Mouse (Mus musculus): ENCODE measurements around the gene Riiad1. TPM values are rescaled to one million over a fixed set of nuclear protein-coding genes. Genes with fewer than 3 reads are reported as not detected.

The Riiad1 gene
- total and polyA plus RNA-seq, 3 experiments: not detected

DNA sequence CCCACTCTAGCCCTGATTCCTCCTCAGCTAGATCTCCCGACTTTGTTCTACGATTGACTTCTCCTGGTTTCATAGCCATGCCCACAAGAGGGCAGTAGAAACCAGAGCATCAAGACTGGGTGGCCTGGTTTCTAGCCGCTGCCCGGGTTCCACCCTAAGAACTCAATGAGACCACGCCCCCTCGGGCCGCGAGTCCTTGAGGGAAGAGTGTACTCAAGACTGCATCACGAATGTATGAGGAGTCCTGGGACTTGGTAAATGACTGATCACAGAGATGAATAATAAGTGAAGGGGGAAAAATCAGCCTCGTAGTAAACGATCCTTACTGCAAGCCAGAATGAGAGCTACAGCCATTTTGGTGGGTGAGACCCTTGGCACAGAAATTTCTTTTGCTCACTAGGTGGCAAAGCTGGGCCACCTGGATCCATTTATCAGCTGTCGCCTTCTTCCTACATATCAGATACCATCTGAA lies 23.6 kb downstream of the Riiad1 start:
- H3K4me3 ChIP-seq (ENCODE audit: low read depth, low read length): peak overlapping the region; percentile 3; the same call in 1 of the 2 replicates
- peaks cover 25% of the 10 kb centered on the region for H3K36me3 ChIP-seq (replicated peaks)
- peaks cover 10% of the 10 kb centered on the region; the same call in 1 of the 2 replicates for H3K27me3 ChIP-seq (ENCODE audit: insufficient read depth, low read length)
- H3K9me3 ChIP-seq (replicated peaks): 0 out of 2 replicates have a peak, but pooled peaks cover 3% of the 10 kb centered on the region
- peak; percentile 79 for ATAC-seq (ENCODE audit: extremely low read depth, insufficient number of reproducible peaks, low FRiP score, poor library complexity, severe bottlenecking)
- TF ChIP-seq GATA2 (IDR thresholded peaks at IDR 0.05; ENCODE audit: borderline replicate concordance, low read depth, low read length): no peak
- TF ChIP-seq CTCF (IDR thresholded peaks at IDR 0.05; ENCODE audit: low read depth, low read length): peak; percentile 54
- peaks cover 4% of the 10 kb centered on the region for H3K4me1 ChIP-seq (ENCODE audit: insufficient read depth, low read depth, low read length)
- peak; percentile 83 for DNase-seq (ENCODE audit: low spot score)

GRCm38 (mm10) chr3:94449377-94449776 lies 30.8 kb downstream of the Riiad1 start:
- H3K9me3 ChIP-seq (replicated peaks): no peaks in the 10 kb centered on the region
- no peak overlapping the region for H3K4me3 ChIP-seq (ENCODE audit: low read depth, low read length)
- H3K36me3 ChIP-seq (replicated peaks): peaks cover 91% of the 10 kb centered on the region
- TF ChIP-seq CTCF (IDR thresholded peaks at IDR 0.05; ENCODE audit: low read depth, low read length) (no peak), TAL1 (conservative IDR thresholded peaks at IDR 0.05; ENCODE audit: low read depth, low read length) (no peak), GATA1 (IDR thresholded peaks at IDR 0.05; ENCODE audit: borderline replicate concordance, low read length) (no peak), POLR2AphosphoS5 (IDR thresholded peaks at IDR 0.05; ENCODE audit: insufficient replicate concordance, low read depth, low read length) (no peak), GATA2 (IDR thresholded peaks at IDR 0.05; ENCODE audit: borderline replicate concordance, low read depth, low read length) (no peak)
- no peak for DNase-seq (ENCODE audit: low spot score)
- H3K27me3 ChIP-seq (ENCODE audit: insufficient read depth, low read length): no peaks in the 10 kb centered on the region
- H3K4me1 ChIP-seq (ENCODE audit: insufficient read depth, low read depth, low read length): peaks cover 11% of the 10 kb centered on the region
- no peak for ATAC-seq (ENCODE audit: extremely low read depth, insufficient number of reproducible peaks, low FRiP score, poor library complexity, severe bottlenecking)

DNA sequence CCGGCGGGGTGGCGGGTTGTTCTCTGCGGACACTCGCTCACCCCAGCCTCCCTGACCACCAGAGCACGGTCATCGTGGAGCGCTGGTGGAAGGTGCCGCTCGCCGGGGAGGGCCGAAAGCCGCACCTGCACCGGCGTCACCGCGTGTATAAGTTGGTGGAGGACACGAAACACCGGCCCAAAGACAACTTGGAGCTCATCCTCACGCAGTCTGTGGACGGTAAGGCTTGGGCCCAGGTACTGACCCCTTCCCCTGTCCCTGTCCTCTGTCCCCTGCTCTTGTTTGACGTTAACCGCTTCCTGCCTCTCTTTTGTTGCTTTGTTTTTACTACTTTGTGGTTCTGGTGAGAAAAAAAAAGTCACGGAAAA lies 36.6 kb downstream of the Riiad1 start, which contains the start of gene Oaz3:
Oaz3 (minus strand) TSS at position 319 of the 368 bp plus-strand sequence.
- H3K9me3 ChIP-seq (replicated peaks): no peaks in the 10 kb centered on the region
- H3K36me3 ChIP-seq (replicated peaks): peaks cover 44% of the 10 kb centered on the region
- peak within 1 kb of the TSS; percentile 78 for H3K4me3 ChIP-seq (ENCODE audit: low read depth, low read length)
- TF ChIP-seq GATA1 (IDR thresholded peaks at IDR 0.05; ENCODE audit: borderline replicate concordance, low read length) (no peak), CTCF (IDR thresholded peaks at IDR 0.05; ENCODE audit: low read depth, low read length) (no peak)
- ATAC-seq (ENCODE audit: extremely low read depth, insufficient number of reproducible peaks, low FRiP score, poor library complexity, severe bottlenecking) (no peak), DNase-seq (ENCODE audit: low spot score) (no peak)
- peaks cover 26% of the 10 kb centered on the region for H3K4me1 ChIP-seq (ENCODE audit: insufficient read depth, low read depth, low read length)
- H3K27me3 ChIP-seq (ENCODE audit: insufficient read depth, low read length): peaks cover 19% of the 10 kb centered on the region

DNA sequence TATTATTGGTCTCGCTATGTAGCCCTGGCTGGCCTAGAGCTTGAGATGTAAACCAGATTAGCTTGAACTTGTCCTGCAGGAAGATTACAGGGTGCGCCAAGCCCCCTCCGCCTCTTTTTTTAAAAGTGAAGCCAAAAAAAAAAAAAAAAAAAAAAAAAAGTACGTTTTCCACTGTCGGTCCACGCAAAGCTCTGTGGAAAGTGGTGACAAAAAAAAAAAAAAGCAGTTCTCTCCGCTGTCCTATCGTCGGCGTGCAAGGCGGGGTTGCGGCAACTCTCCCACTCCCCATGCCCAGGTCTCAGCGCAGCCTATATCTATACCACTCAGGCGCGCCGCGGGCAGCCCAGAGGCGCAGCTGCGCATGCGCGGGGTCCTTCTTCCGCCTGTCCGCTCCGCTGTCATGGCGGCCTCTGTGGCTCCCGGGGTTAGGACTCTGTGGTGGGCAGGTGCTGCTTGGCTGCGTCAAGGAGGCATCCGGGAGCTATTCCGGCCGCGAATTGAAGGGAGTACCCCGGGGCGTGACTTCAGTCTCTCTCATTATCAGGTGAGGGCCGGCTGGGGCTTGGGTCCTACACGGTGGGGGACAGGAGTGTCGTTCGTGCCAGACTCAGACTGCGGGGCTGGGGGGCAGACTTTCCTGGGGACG lies 37.1 kb downstream of the Riiad1 start, which contains the start of gene Mrpl9:
Mrpl9 (plus strand) TSS at position 368 of the 646 bp plus-strand sequence.
- peak; percentile 93 for DNase-seq (ENCODE audit: low spot score)
- Histone ChIP-seq H3K27me3 (ENCODE audit: insufficient read depth, low read length) (peaks cover 23% of the 10 kb centered on the region), H3K4me3 (ENCODE audit: low read depth, low read length) (peak within 1 kb of the TSS; percentile 78), H3K9me3 (replicated peaks) (no peaks in the 10 kb centered on the region), H3K36me3 (replicated peaks) (peaks cover 40% of the 10 kb centered on the region), H3K4me1 (ENCODE audit: insufficient read depth, low read depth, low read length) (peaks cover 26% of the 10 kb centered on the region)
- TF ChIP-seq GATA1 (IDR thresholded peaks at IDR 0.05; ENCODE audit: borderline replicate concordance, low read length): no peak
- TF ChIP-seq GATA2 (IDR thresholded peaks at IDR 0.05; ENCODE audit: borderline replicate concordance, low read depth, low read length): no peak
- TF ChIP-seq TAL1 (conservative IDR thresholded peaks at IDR 0.05; ENCODE audit: low read depth, low read length): no peak; the same call in 1 of the 2 replicates
- no peak for TF ChIP-seq POLR2AphosphoS5 (IDR thresholded peaks at IDR 0.05; ENCODE audit: insufficient replicate concordance, low read depth, low read length)
- TF ChIP-seq CTCF (IDR thresholded peaks at IDR 0.05; ENCODE audit: low read depth, low read length): no peak
- ATAC-seq (ENCODE audit: extremely low read depth, insufficient number of reproducible peaks, low FRiP score, poor library complexity, severe bottlenecking): peak; percentile 84

DNA sequence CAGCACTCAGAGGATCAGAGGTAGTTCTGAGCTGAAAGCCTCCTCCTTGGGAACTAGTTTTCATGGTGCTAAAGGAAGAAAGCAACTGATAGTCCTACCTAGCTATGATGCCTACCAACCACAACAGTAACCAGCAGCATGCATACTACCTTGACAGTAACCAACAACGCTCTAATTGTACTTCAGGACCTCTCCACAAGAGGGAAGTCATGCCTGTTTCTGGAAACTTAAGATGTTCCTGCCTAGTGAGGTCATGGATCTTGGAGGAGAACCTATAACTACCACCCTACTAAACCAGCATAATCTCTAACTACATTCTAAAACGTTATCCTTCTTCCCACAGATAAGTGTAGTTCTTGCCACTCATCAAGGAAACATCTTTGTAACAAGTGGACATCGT lies 39.0 kb downstream of the Riiad1 start:
- Histone ChIP-seq H3K9me3 (replicated peaks) (no peaks in the 10 kb centered on the region), H3K36me3 (replicated peaks) (peaks cover 21% of the 10 kb centered on the region), H3K4me1 (ENCODE audit: insufficient read depth, low read depth, low read length) (peaks cover 26% of the 10 kb centered on the region), H3K27me3 (ENCODE audit: insufficient read depth, low read length) (peaks cover 33% of the 10 kb centered on the region), H3K4me3 (ENCODE audit: low read depth, low read length) (no peak overlapping the region)
- DNase-seq (ENCODE audit: low spot score) (no peak), ATAC-seq (ENCODE audit: extremely low read depth, insufficient number of reproducible peaks, low FRiP score, poor library complexity, severe bottlenecking) (no peak)
- 0 out of 2 replicates have a peak, but pooled peaks have one; percentile 39 for TF ChIP-seq CTCF (IDR thresholded peaks at IDR 0.05; ENCODE audit: low read depth, low read length)
- no peak for TF ChIP-seq TAL1 (conservative IDR thresholded peaks at IDR 0.05; ENCODE audit: low read depth, low read length)

- H3K4me1 ChIP-seq (ENCODE audit: insufficient read depth, low read depth, low read length): peaks cover 11% of the 10 kb centered on the region
- H3K9me3 ChIP-seq (replicated peaks): no peaks in the 10 kb centered on the region
- no peak for DNase-seq (ENCODE audit: low spot score)
- H3K27me3 ChIP-seq (ENCODE audit: insufficient read depth, low read length): peaks cover 54% of the 10 kb centered on the region
- no peak for ATAC-seq (ENCODE audit: extremely low read depth, insufficient number of reproducible peaks, low FRiP score, poor library complexity, severe bottlenecking)
- H3K4me3 ChIP-seq (ENCODE audit: low read depth, low read length): no peak overlapping the region
- H3K36me3 ChIP-seq (replicated peaks): no peaks in the 10 kb centered on the region
- TF ChIP-seq CTCF (IDR thresholded peaks at IDR 0.05; ENCODE audit: low read depth, low read length) (no peak), POLR2AphosphoS5 (IDR thresholded peaks at IDR 0.05; ENCODE audit: insufficient replicate concordance, low read depth, low read length) (no peak), TAL1 (conservative IDR thresholded peaks at IDR 0.05; ENCODE audit: low read depth, low read length) (no peak), GATA2 (IDR thresholded peaks at IDR 0.05; ENCODE audit: borderline replicate concordance, low read depth, low read length) (no peak), GATA1 (IDR thresholded peaks at IDR 0.05; ENCODE audit: borderline replicate concordance, low read length) (no peak)
Measured at GRCm38 (mm10) chr3:94436420-94436819, 43.7 kb downstream of the Riiad1 start.
